Mouse (Mus musculus) liver, embryonic 13.5 days (tissue): ENCODE results near the gene Nmur1. TPM values are rescaled to one million over a fixed set of nuclear protein-coding genes. Genes with fewer than 3 reads are reported as not detected.
A peak's percentile ranks its signal among the peaks of the same experiment; 100 is the strongest.

ENCODE experiments used
- ATAC-seq: fragments of 200-750 bp; cut with Nextera tagmentation; 2 replicates; pipeline ENCODE4 v1.8.0; 2017; ENCODE audit warnings: low read depth, mild to moderate bottlenecking, moderate number of reproducible peaks, moderate library complexity
- DNase-seq: peaks from one replicate; pipeline ENCODE4 v3.0.0; 2022
- H3K27ac ChIP-seq: fragments of 300-500 bp; sonication (generic); 2 replicates; pipeline ENCODE4 v1.5.1; 2015; ENCODE audit warnings: moderate library complexity, mild to moderate bottlenecking, inconsistent platforms
- H3K27me3 ChIP-seq: fragments of 300-500 bp; sonication (generic); 2 replicates; pipeline ENCODE4 v1.6.1; 2015; ENCODE audit warnings: mild to moderate bottlenecking, inconsistent platforms
- H3K36me3 ChIP-seq: fragments of 300-500 bp; sonication (generic); 2 replicates; pipeline ENCODE4 v1.6.1; 2015; ENCODE audit warnings: mild to moderate bottlenecking, inconsistent platforms
- H3K4me1 ChIP-seq: fragments of 300-500 bp; sonication (generic); replicated peaks from 2 replicates; pipeline ENCODE4 v1.6.1; 2015; ENCODE audit warnings: inconsistent platforms
- H3K4me2 ChIP-seq: fragments of 300-500 bp; sonication (generic); 2 replicates; pipeline ENCODE4 v1.6.1; 2015; ENCODE audit warnings: inconsistent platforms, mild to moderate bottlenecking, moderate library complexity
- H3K4me3 ChIP-seq: fragments of 300-500 bp; sonication (generic); replicated peaks from 2 replicates; pipeline ENCODE4 v1.5.1; 2015; ENCODE audit warnings: mild to moderate bottlenecking, inconsistent platforms
- H3K9ac ChIP-seq: fragments of 300-500 bp; sonication (generic); 2 replicates; pipeline ENCODE4 v1.6.1; 2015; ENCODE audit warnings: mild to moderate bottlenecking, inconsistent platforms
- H3K9me3 ChIP-seq: fragments of 300-500 bp; sonication (generic); replicated peaks from 2 replicates; pipeline ENCODE4 v1.6.1; 2016; ENCODE audit warnings: inconsistent platforms
- WGBS: fragments of 180-500 bp; shearing (Covaris S2); methylation state at CpG from one replicate; pipeline ENCODE4 v1.1.7; 2015; ENCODE audit not compliant: insufficient replicate concordance; 5-methylcytosine and 5-hydroxymethylcytosine counted together
- polyA plus RNA-seq: library from polyadenylated mRNA; unstranded; fragments of >200 nt; fragmentation: Nextera tagmentation; extraction: Ambion mirVana; gene quantifications from 2 replicates; pipeline ENCODE4 v1.2.1, GENCODE M21; 2015

Gene Nmur1
- polyA plus RNA-seq, 1 experiment from 2014 or later, result not detected

GRCm38 (mm10) chr1:86358229-86358905 is 67.7 kb downstream of the Nmur1 start:
- Histone ChIP-seq H3K27ac (peak overlapping the region; percentile 98), H3K4me2 (peak overlapping the region; percentile 96), H3K27me3 (no peaks in the 10 kb centered on the region), H3K9me3 (no peaks in the 10 kb centered on the region), H3K4me3 (peak overlapping the region; percentile 98), H3K4me1 (peaks cover 60% of the 10 kb centered on the region), H3K9ac (peak overlapping the region; percentile 98), H3K36me3 (peaks cover 46% of the 10 kb centered on the region)
- ATAC-seq (peak; percentile 22; the same call in 1 of the 2 replicates), DNase-seq (no peak)
- WGBS, result under 1% methylated on average over 39 of the region's 41 CpGs

- Histone ChIP-seq H3K4me2 (no peak overlapping the region), H3K9ac (no peak overlapping the region), H3K27ac (no peak overlapping the region; the same call in 1 of the 2 replicates), H3K9me3 (no peaks in the 10 kb centered on the region), H3K27me3 (no peaks in the 10 kb centered on the region), H3K4me1 (peaks cover 31% of the 10 kb centered on the region), H3K4me3 (no peak overlapping the region), H3K36me3 (peaks cover 86% of the 10 kb centered on the region)
- 69% methylated on average over 2 of the region's 2 CpGs for WGBS
- DNase-seq, result no peak
- no peak for ATAC-seq
Observed at GRCm38 (mm10) chr1:86354186-86354585, 71.8 kb downstream of the Nmur1 start.

GRCm38 (mm10) chr1:86350576-86350975 is 75.5 kb downstream of the Nmur1 start:
- no peak overlapping the region for H3K9ac ChIP-seq
- WGBS, result 78% methylated on average over 8 of the region's 8 CpGs
- H3K4me3 ChIP-seq, result no peak overlapping the region
- no peak for ATAC-seq
- peaks cover 10% of the 10 kb centered on the region; the same call in 1 of the 2 replicates for H3K4me1 ChIP-seq
- H3K4me2 ChIP-seq, result no peak overlapping the region
- peaks cover 88% of the 10 kb centered on the region for H3K36me3 ChIP-seq
- H3K27ac ChIP-seq, result no peak overlapping the region
- no peaks in the 10 kb centered on the region for H3K9me3 ChIP-seq
- no peaks in the 10 kb centered on the region for H3K27me3 ChIP-seq
- DNase-seq, result no peak

- peaks cover 79% of the 10 kb centered on the region for H3K36me3 ChIP-seq
- H3K4me2 ChIP-seq, result no peak overlapping the region
- H3K27me3 ChIP-seq, result no peaks in the 10 kb centered on the region
- no peaks in the 10 kb centered on the region for H3K9me3 ChIP-seq
- H3K4me1 ChIP-seq, result peaks cover 4% of the 10 kb centered on the region; the same call in 1 of the 2 replicates
- H3K27ac ChIP-seq, result no peak overlapping the region
- 92% methylated on average over 1 of the region's 1 CpGs for WGBS
- no peak overlapping the region for H3K9ac ChIP-seq
- DNase-seq, result no peak
- ATAC-seq, result no peak
- H3K4me3 ChIP-seq, result no peak overlapping the region
Observed at GRCm38 (mm10) chr1:86349696-86350095, 76.3 kb downstream of the Nmur1 start.

GRCm38 (mm10) chr1:86349201-86349600 is 76.8 kb downstream of the Nmur1 start:
- DNase-seq, result no peak
- Histone ChIP-seq H3K9me3 (no peaks in the 10 kb centered on the region), H3K27ac (peak overlapping the region; percentile 44; the same call in 1 of the 2 replicates), H3K4me1 (peaks cover 9% of the 10 kb centered on the region; the same call in 1 of the 2 replicates), H3K27me3 (no peaks in the 10 kb centered on the region), H3K9ac (no peak overlapping the region), H3K4me2 (no peak overlapping the region), H3K36me3 (peaks cover 74% of the 10 kb centered on the region), H3K4me3 (no peak overlapping the region)
- 81% methylated on average over 3 of the region's 3 CpGs for WGBS
- ATAC-seq, result 0 out of 2 replicates have a peak, but pooled peaks have one; percentile 3

GRCm38 (mm10) chr1:86348801-86349200 is 77.2 kb downstream of the Nmur1 start:
- Histone ChIP-seq H3K27me3 (no peaks in the 10 kb centered on the region), H3K4me2 (no peak overlapping the region), H3K27ac (0 out of 2 replicates have a peak overlapping the region, but pooled peaks have one; percentile 44), H3K9ac (no peak overlapping the region), H3K4me3 (no peak overlapping the region), H3K9me3 (no peaks in the 10 kb centered on the region), H3K4me1 (peaks cover 9% of the 10 kb centered on the region; the same call in 1 of the 2 replicates), H3K36me3 (peaks cover 70% of the 10 kb centered on the region)
- DNase-seq (no peak), ATAC-seq (0 out of 2 replicates have a peak, but pooled peaks have one; percentile 3)
- 67% methylated on average over 4 of the region's 4 CpGs for WGBS

GRCm38 (mm10) chr1:86348083-86348482 is 77.9 kb downstream of the Nmur1 start:
- Histone ChIP-seq H3K36me3 (peaks cover 63% of the 10 kb centered on the region), H3K4me3 (no peak overlapping the region), H3K27ac (no peak overlapping the region), H3K9ac (no peak overlapping the region), H3K4me2 (no peak overlapping the region), H3K9me3 (no peaks in the 10 kb centered on the region), H3K27me3 (no peaks in the 10 kb centered on the region), H3K4me1 (peaks cover 5% of the 10 kb centered on the region; the same call in 1 of the 2 replicates)
- WGBS, result 62% methylated on average over 1 of the region's 1 CpGs
- DNase-seq, result no peak
- ATAC-seq, result no peak

GRCm38 (mm10) chr1:86347716-86348045 is 78.3 kb downstream of the Nmur1 start:
- Histone ChIP-seq H3K27ac (no peak overlapping the region), H3K4me1 (peaks cover 5% of the 10 kb centered on the region; the same call in 1 of the 2 replicates), H3K4me2 (no peak overlapping the region), H3K9me3 (no peaks in the 10 kb centered on the region), H3K4me3 (no peak overlapping the region), H3K27me3 (no peaks in the 10 kb centered on the region), H3K9ac (no peak overlapping the region), H3K36me3 (peaks cover 60% of the 10 kb centered on the region)
- WGBS, result 50% methylated on average over 1 of the region's 1 CpGs
- ATAC-seq (no peak), DNase-seq (no peak)

GRCm38 (mm10) chr1:86346851-86347715 is 78.9 kb downstream of the Nmur1 start:
- Histone ChIP-seq H3K4me1 (peaks cover 5% of the 10 kb centered on the region; the same call in 1 of the 2 replicates), H3K4me3 (no peak overlapping the region), H3K9me3 (no peaks in the 10 kb centered on the region), H3K4me2 (no peak overlapping the region), H3K9ac (no peak overlapping the region), H3K27ac (no peak overlapping the region), H3K36me3 (peaks cover 54% of the 10 kb centered on the region), H3K27me3 (no peaks in the 10 kb centered on the region)
- 68% methylated on average over 3 of the region's 3 CpGs for WGBS
- ATAC-seq, result no peak
- no peak for DNase-seq

- H3K9ac ChIP-seq, result no peak overlapping the region
- H3K27ac ChIP-seq, result no peak overlapping the region
- WGBS, result 83% methylated on average over 4 of the region's 4 CpGs
- peaks cover 5% of the 10 kb centered on the region; the same call in 1 of the 2 replicates for H3K4me1 ChIP-seq
- peaks cover 43% of the 10 kb centered on the region for H3K36me3 ChIP-seq
- H3K4me2 ChIP-seq, result no peak overlapping the region
- H3K27me3 ChIP-seq, result no peaks in the 10 kb centered on the region
- DNase-seq, result no peak
- no peaks in the 10 kb centered on the region for H3K9me3 ChIP-seq
- H3K4me3 ChIP-seq, result no peak overlapping the region
- no peak for ATAC-seq
Observed at GRCm38 (mm10) chr1:86345956-86346355, 80.1 kb downstream of the Nmur1 start.

GRCm38 (mm10) chr1:86345069-86345468 is 81.0 kb downstream of the Nmur1 start:
- Histone ChIP-seq H3K4me3 (no peak overlapping the region), H3K9me3 (no peaks in the 10 kb centered on the region), H3K27ac (no peak overlapping the region), H3K27me3 (no peaks in the 10 kb centered on the region), H3K36me3 (peaks cover 34% of the 10 kb centered on the region), H3K9ac (no peak overlapping the region), H3K4me1 (peaks cover 5% of the 10 kb centered on the region; the same call in 1 of the 2 replicates), H3K4me2 (no peak overlapping the region)
- no peak for DNase-seq
- ATAC-seq, result no peak
- WGBS, result 61% methylated on average over 4 of the region's 4 CpGs
